Mouse (Mus musculus): ENCODE measurements around the gene Aldoc. TPM values are rescaled to one million over a fixed set of nuclear protein-coding genes. Genes with fewer than 3 reads are reported as not detected.
A peak's percentile ranks its signal among the peaks of the same experiment; 100 is the strongest.

The Aldoc gene
- total RNA-seq, 1 experiment from 2014 or later, result 23.2 TPM

- no peak for DNase-seq
These were observed 9.9 kb downstream of the Aldoc start for GRCm38 (mm10) chr11:78332676-78333075.

GRCm38 (mm10) chr11:78333992-78334391 lies 11.2 kb downstream of the Aldoc start:
- DNase-seq, result no peak

GRCm38 (mm10) chr11:78337040-78337439 lies 14.3 kb downstream of the Aldoc start:
- DNase-seq, result no peak

- no peak for DNase-seq
These were observed 18.9 kb downstream of the Aldoc start for GRCm38 (mm10) chr11:78341702-78342101.

GRCm38 (mm10) chr11:78343381-78344327 lies 20.9 kb downstream of the Aldoc start, which contains the start of gene Unc119:
TSS of gene Unc119 (plus strand) at chr11:78343482.
- DNase-seq, result peak; percentile 89

GRCm38 (mm10) chr11:78344328-78344889 lies 21.6 kb downstream of the Aldoc start:
- no peak for DNase-seq

- peak; percentile 39 for DNase-seq
These were observed 22.3 kb downstream of the Aldoc start for GRCm38 (mm10) chr11:78344890-78345715.

GRCm38 (mm10) chr11:78345801-78346200 lies 23.0 kb downstream of the Aldoc start:
- no peak for DNase-seq

GRCm38 (mm10) chr11:78346326-78347069 lies 23.7 kb downstream of the Aldoc start:
- DNase-seq, result no peak

GRCm38 (mm10) chr11:78347070-78347754 lies 24.4 kb downstream of the Aldoc start:
- peak; percentile 70 for DNase-seq

- DNase-seq, result no peak
These were observed 25.1 kb downstream of the Aldoc start for GRCm38 (mm10) chr11:78347908-78348307.

GRCm38 (mm10) chr11:78348474-78348873 lies 25.7 kb downstream of the Aldoc start:
- no peak for DNase-seq

GRCm38 (mm10) chr11:78349441-78350358 lies 26.9 kb downstream of the Aldoc start:
- DNase-seq, result no peak

- DNase-seq, result no peak
These were observed 30.3 kb downstream of the Aldoc start for GRCm38 (mm10) chr11:78353081-78353480.

- DNase-seq, result no peak
These were observed 32.1 kb downstream of the Aldoc start for GRCm38 (mm10) chr11:78354905-78355304.

GRCm38 (mm10) chr11:78355471-78356238 lies 32.9 kb downstream of the Aldoc start:
- peak; percentile 84 for DNase-seq

GRCm38 (mm10) chr11:78358330-78359007 lies 35.7 kb downstream of the Aldoc start:
- DNase-seq, result peak; percentile 53

GRCm38 (mm10) chr11:78360125-78360788 lies 37.5 kb downstream of the Aldoc start:
- DNase-seq, result peak; percentile 79

Data from adrenal gland, postnatal 25 days (tissue).